Mouse (Mus musculus) forebrain, postnatal 0 days (tissue): ENCODE results near the gene Rhob. TPM values are rescaled to one million over a fixed set of nuclear protein-coding genes. Genes with fewer than 3 reads are reported as not detected.

Source experiments
- ATAC-seq: fragments of 200-750 bp; cut with Nextera tagmentation; 2 replicates; pipeline ENCODE4 v1.8.0; 2017; ENCODE audit warnings: mild to moderate bottlenecking, moderate library complexity
- DNase-seq: peaks from one replicate; pipeline ENCODE4 v3.0.0-alpha.2; 2015
- H3K27ac ChIP-seq: fragments of 300-500 bp; sonication (generic); 2 replicates; pipeline ENCODE4 v1.5.1; 2014; ENCODE audit warnings: low read depth, mild to moderate bottlenecking, antibody characterized with exemption, low read length, moderate library complexity, mixed read lengths
- H3K27me3 ChIP-seq: fragments of 300-500 bp; sonication (generic); 2 replicates; pipeline ENCODE4 v1.6.1; 2014; ENCODE audit warnings: mild to moderate bottlenecking, low read length, mixed read lengths; ENCODE audit not compliant: insufficient read depth
- H3K36me3 ChIP-seq: fragments of 300-500 bp; sonication (generic); 2 replicates; pipeline ENCODE4 v1.6.1; 2014; ENCODE audit warnings: mild to moderate bottlenecking, moderate library complexity; ENCODE audit not compliant: insufficient read depth
- H3K4me1 ChIP-seq: fragments of 300-500 bp; sonication (generic); 2 replicates; pipeline ENCODE4 v1.6.1; 2014; ENCODE audit warnings: antibody characterized with exemption; ENCODE audit not compliant: insufficient read depth
- H3K4me2 ChIP-seq: fragments of 300-500 bp; sonication (generic); 2 replicates; pipeline ENCODE4 v1.6.1; 2014; ENCODE audit warnings: low read depth, mild to moderate bottlenecking, moderate library complexity
- H3K4me3 ChIP-seq: fragments of 300-500 bp; sonication (generic); 2 replicates; pipeline ENCODE4 v1.5.1; 2014; ENCODE audit warnings: low read depth, low read length, mixed read lengths
- H3K9ac ChIP-seq: fragments of 300-500 bp; sonication (generic); 2 replicates; pipeline ENCODE4 v1.6.1; 2014; ENCODE audit warnings: mild to moderate bottlenecking
- H3K9me3 ChIP-seq: fragments of 300-500 bp; sonication (generic); 2 replicates; pipeline ENCODE4 v1.6.1; 2016; ENCODE audit warnings: low read length
- CTCF ChIP-seq: sonication (generic); IDR thresholded peaks from 2 replicates; pipeline ENCODE4 v1.5.1; 2016; ENCODE audit warnings: antibody characterized with exemption, control low read depth, low read depth
- WGBS: fragments of 180-500 bp; shearing (Covaris S2); extraction: QIAGEN DNeasy Blood & Tissue Kit; methylation state at CpG from one replicate; pipeline ENCODE4 v1.1.7; 2014; 5-methylcytosine and 5-hydroxymethylcytosine counted together
- polyA plus RNA-seq: library from polyadenylated mRNA; unstranded; fragments of >200 nt; fragmentation: Nextera tagmentation; extraction: Ambion mirVana; gene quantifications from 2 replicates; pipeline ENCODE4 v1.2.1, GENCODE M21; 2015
- total RNA-seq: library from RNA; depleted of rRNA; stranded (reverse); fragments of >200 nt; gene quantifications from 2 replicates; pipeline ENCODE4 v1.2.3, GENCODE M21; 2014

Gene Rhob
- total and polyA plus RNA-seq, 2 experiments from 2014 or later, result 78.9 to 289 TPM

GRCm38 (mm10) chr12:8472051-8472450 lies 27.8 kb downstream of the Rhob start:
- no peak overlapping the region for H3K9ac ChIP-seq
- no peaks in the 10 kb centered on the region for H3K4me1 ChIP-seq
- no peak overlapping the region for H3K4me3 ChIP-seq
- no peaks in the 10 kb centered on the region for H3K9me3 ChIP-seq
- no peak overlapping the region for H3K4me2 ChIP-seq
- no peaks in the 10 kb centered on the region for H3K27me3 ChIP-seq
- ATAC-seq (no peak), DNase-seq (no peak)
- WGBS, result 79% methylated on average over 4 of the region's 4 CpGs
- no peak for TF ChIP-seq CTCF
- no peaks in the 10 kb centered on the region for H3K36me3 ChIP-seq
- no peak overlapping the region for H3K27ac ChIP-seq

GRCm38 (mm10) chr12:8470962-8471361 lies 28.8 kb downstream of the Rhob start:
- WGBS, result 39% methylated on average over 2 of the region's 2 CpGs
- peak overlapping the region; percentile 50; the same call in 1 of the 2 replicates for H3K27ac ChIP-seq
- H3K9me3 ChIP-seq, result no peaks in the 10 kb centered on the region
- peak; percentile 45 for DNase-seq
- TF ChIP-seq CTCF, result no peak
- no peak overlapping the region for H3K9ac ChIP-seq
- H3K36me3 ChIP-seq, result no peaks in the 10 kb centered on the region
- no peaks in the 10 kb centered on the region for H3K4me1 ChIP-seq
- peak; percentile 56 for ATAC-seq
- H3K27me3 ChIP-seq, result no peaks in the 10 kb centered on the region
- H3K4me2 ChIP-seq, result no peak overlapping the region
- H3K4me3 ChIP-seq, result no peak overlapping the region

GRCm38 (mm10) chr12:8469742-8470494 lies 29.9 kb downstream of the Rhob start:
- WGBS, result 93% methylated on average over 25 of the region's 25 CpGs
- Histone ChIP-seq H3K4me1 (no peaks in the 10 kb centered on the region), H3K9me3 (no peaks in the 10 kb centered on the region), H3K4me3 (no peak overlapping the region), H3K27ac (no peak overlapping the region), H3K9ac (no peak overlapping the region), H3K36me3 (no peaks in the 10 kb centered on the region), H3K27me3 (no peaks in the 10 kb centered on the region), H3K4me2 (no peak overlapping the region)
- DNase-seq, result no peak
- TF ChIP-seq CTCF, result no peak
- ATAC-seq, result no peak

GRCm38 (mm10) chr12:8468221-8468865 lies 31.5 kb downstream of the Rhob start:
- no peaks in the 10 kb centered on the region for H3K27me3 ChIP-seq
- no peaks in the 10 kb centered on the region for H3K4me1 ChIP-seq
- no peaks in the 10 kb centered on the region for H3K9me3 ChIP-seq
- no peaks in the 10 kb centered on the region for H3K36me3 ChIP-seq
- no peak overlapping the region for H3K4me2 ChIP-seq
- TF ChIP-seq CTCF, result no peak
- no peak overlapping the region for H3K4me3 ChIP-seq
- H3K27ac ChIP-seq, result no peak overlapping the region
- DNase-seq, result no peak
- H3K9ac ChIP-seq, result no peak overlapping the region
- no peak for ATAC-seq

GRCm38 (mm10) chr12:8467029-8467924 lies 32.5 kb downstream of the Rhob start:
- DNase-seq (no peak), ATAC-seq (0 out of 2 replicates have a peak, but pooled peaks have one; percentile 4)
- no peaks in the 10 kb centered on the region for H3K4me1 ChIP-seq
- H3K4me2 ChIP-seq, result no peak overlapping the region
- no peak overlapping the region for H3K9ac ChIP-seq
- no peak overlapping the region for H3K4me3 ChIP-seq
- no peaks in the 10 kb centered on the region for H3K9me3 ChIP-seq
- no peak overlapping the region for H3K27ac ChIP-seq
- WGBS, result 69% methylated on average over 12 of the region's 12 CpGs
- H3K36me3 ChIP-seq, result no peaks in the 10 kb centered on the region
- no peaks in the 10 kb centered on the region for H3K27me3 ChIP-seq
- no peak for TF ChIP-seq CTCF

GRCm38 (mm10) chr12:8465680-8466079 lies 34.1 kb downstream of the Rhob start:
- no peak for DNase-seq
- no peak overlapping the region for H3K27ac ChIP-seq
- no peak for ATAC-seq
- H3K9me3 ChIP-seq, result no peaks in the 10 kb centered on the region
- WGBS, result 84% methylated on average over 3 of the region's 3 CpGs
- no peaks in the 10 kb centered on the region for H3K4me1 ChIP-seq
- H3K4me2 ChIP-seq, result no peak overlapping the region
- no peaks in the 10 kb centered on the region for H3K36me3 ChIP-seq
- H3K4me3 ChIP-seq, result no peak overlapping the region
- no peak for TF ChIP-seq CTCF
- H3K27me3 ChIP-seq, result no peaks in the 10 kb centered on the region
- H3K9ac ChIP-seq, result no peak overlapping the region
